Mouse (Mus musculus): Measurements from ENCODE around the gene AC129217.1. TPM values are rescaled to one million over a fixed set of nuclear protein-coding genes. Genes with fewer than 3 reads are reported as not detected.
"Not testable (repeated sequence)": the region's sequence is repeated elsewhere in the genome, so short reads cannot be mapped to it uniquely, and the experiment has no call there.

AC129217.1 gene
- polyA plus RNA-seq, 1 experiment: not detected

- no peak for TF ChIP-seq POLR2A (IDR thresholded peaks at IDR 0.05; ENCODE audit: insufficient read depth, low read depth, low read length)
- no peak for TF ChIP-seq CTCF (IDR thresholded peaks at IDR 0.05; ENCODE audit: insufficient read depth, low read depth, low read length)
- 59% methylated on average over 10 of the region's 10 CpGs for WGBS
- H3K4me3 ChIP-seq (ENCODE audit: insufficient read depth, low read depth, low read length): no peak overlapping the region
- H3K27ac ChIP-seq (ENCODE audit: insufficient read depth, low read depth, low read length): no peak overlapping the region
- peaks cover 11% of the 10 kb centered on the region for H3K4me1 ChIP-seq (ENCODE audit: control insufficient read depth, insufficient read depth, low read length)
Measured at GRCm38 (mm10) chr19:8852236-8852928, 22.8 kb downstream of the AC129217.1 start.

GRCm38 (mm10) chr19:8853117-8853516, 23.5 kb downstream of the AC129217.1 start:
- H3K27ac ChIP-seq (ENCODE audit: insufficient read depth, low read depth, low read length): no peak overlapping the region
- no peak overlapping the region for H3K4me3 ChIP-seq (ENCODE audit: insufficient read depth, low read depth, low read length)
- TF ChIP-seq POLR2A (IDR thresholded peaks at IDR 0.05; ENCODE audit: insufficient read depth, low read depth, low read length): no peak
- no peak for TF ChIP-seq CTCF (IDR thresholded peaks at IDR 0.05; ENCODE audit: insufficient read depth, low read depth, low read length)
- WGBS: 80% methylated on average over 3 of the region's 3 CpGs
- peaks cover 11% of the 10 kb centered on the region for H3K4me1 ChIP-seq (ENCODE audit: control insufficient read depth, insufficient read depth, low read length)

- H3K27ac ChIP-seq (ENCODE audit: insufficient read depth, low read depth, low read length): no peak overlapping the region
- H3K4me3 ChIP-seq (ENCODE audit: insufficient read depth, low read depth, low read length): no peak overlapping the region
- TF ChIP-seq CTCF (IDR thresholded peaks at IDR 0.05; ENCODE audit: insufficient read depth, low read depth, low read length): no peak
- TF ChIP-seq POLR2A (IDR thresholded peaks at IDR 0.05; ENCODE audit: insufficient read depth, low read depth, low read length): no peak
- 39% methylated on average over 4 of the region's 4 CpGs for WGBS
- H3K4me1 ChIP-seq (ENCODE audit: control insufficient read depth, insufficient read depth, low read length): no peaks in the 10 kb centered on the region
Measured at GRCm38 (mm10) chr19:8857689-8858088, 28.1 kb downstream of the AC129217.1 start.

- H3K4me1 ChIP-seq (ENCODE audit: control insufficient read depth, insufficient read depth, low read length): no peaks in the 10 kb centered on the region
- H3K27ac ChIP-seq (ENCODE audit: insufficient read depth, low read depth, low read length): no peak overlapping the region
- TF ChIP-seq POLR2A (IDR thresholded peaks at IDR 0.05; ENCODE audit: insufficient read depth, low read depth, low read length) (no peak), CTCF (IDR thresholded peaks at IDR 0.05; ENCODE audit: insufficient read depth, low read depth, low read length) (no peak)
- WGBS: 28% methylated on average over 1 of the region's 1 CpGs
- H3K4me3 ChIP-seq (ENCODE audit: insufficient read depth, low read depth, low read length): no peak overlapping the region
Measured at GRCm38 (mm10) chr19:8859018-8859417, 29.4 kb downstream of the AC129217.1 start.

- H3K4me1 ChIP-seq (ENCODE audit: control insufficient read depth, insufficient read depth, low read length): no peaks in the 10 kb centered on the region
- TF ChIP-seq POLR2A (IDR thresholded peaks at IDR 0.05; ENCODE audit: insufficient read depth, low read depth, low read length) (no peak), CTCF (IDR thresholded peaks at IDR 0.05; ENCODE audit: insufficient read depth, low read depth, low read length) (no peak)
- WGBS: 71% methylated on average over 6 of the region's 6 CpGs
- no peak overlapping the region for H3K4me3 ChIP-seq (ENCODE audit: insufficient read depth, low read depth, low read length)
- H3K27ac ChIP-seq (ENCODE audit: insufficient read depth, low read depth, low read length): no peak overlapping the region
Measured at GRCm38 (mm10) chr19:8864265-8864664, 34.7 kb downstream of the AC129217.1 start.

- not testable (repeated sequence) for H3K27ac ChIP-seq (ENCODE audit: insufficient read depth, low read depth, low read length); H3K4me3 ChIP-seq (ENCODE audit: insufficient read depth, low read depth, low read length); H3K4me1 ChIP-seq (ENCODE audit: control insufficient read depth, insufficient read depth, low read length)
- WGBS: 72% methylated on average over 3 of the region's 3 CpGs
Measured at GRCm38 (mm10) chr19:8870381-8870780, 40.8 kb downstream of the AC129217.1 start.

- Histone ChIP-seq H3K4me3 (ENCODE audit: insufficient read depth, low read depth, low read length) (peak overlapping the region; percentile 96), H3K4me1 (ENCODE audit: control insufficient read depth, insufficient read depth, low read length) (peaks cover 4% of the 10 kb centered on the region), H3K27ac (ENCODE audit: insufficient read depth, low read depth, low read length) (0 out of 2 replicates have a peak overlapping the region, but pooled peaks have one; percentile 41)
- no peak for TF ChIP-seq POLR2A (IDR thresholded peaks at IDR 0.05; ENCODE audit: insufficient read depth, low read depth, low read length)
- no peak for TF ChIP-seq CTCF (IDR thresholded peaks at IDR 0.05; ENCODE audit: insufficient read depth, low read depth, low read length)
- WGBS: 38% methylated on average over 9 of the region's 9 CpGs
Measured at GRCm38 (mm10) chr19:8870838-8871237, 41.3 kb downstream of the AC129217.1 start.

GRCm38 (mm10) chr19:8871267-8872186, 42.0 kb downstream of the AC129217.1 start, which contains the start of gene Ubxn1:
Ubxn1 (plus strand) TSS chr19:8871496.
- H3K4me1 ChIP-seq (ENCODE audit: control insufficient read depth, insufficient read depth, low read length): peaks cover 4% of the 10 kb centered on the region
- peak within 1 kb of the TSS; percentile 57 for H3K27ac ChIP-seq (ENCODE audit: insufficient read depth, low read depth, low read length)
- WGBS: 1% methylated on average over 59 of the region's 59 CpGs
- TF ChIP-seq POLR2A (IDR thresholded peaks at IDR 0.05; ENCODE audit: insufficient read depth, low read depth, low read length) (peak; percentile 57; the same call in 1 of the 2 replicates), CTCF (IDR thresholded peaks at IDR 0.05; ENCODE audit: insufficient read depth, low read depth, low read length) (no peak)
- peak within 1 kb of the TSS; percentile 96 for H3K4me3 ChIP-seq (ENCODE audit: insufficient read depth, low read depth, low read length)

- H3K4me3 ChIP-seq (ENCODE audit: insufficient read depth, low read depth, low read length): peak overlapping the region; percentile 96
- peaks cover 4% of the 10 kb centered on the region for H3K4me1 ChIP-seq (ENCODE audit: control insufficient read depth, insufficient read depth, low read length)
- TF ChIP-seq CTCF (IDR thresholded peaks at IDR 0.05; ENCODE audit: insufficient read depth, low read depth, low read length) (no peak), POLR2A (IDR thresholded peaks at IDR 0.05; ENCODE audit: insufficient read depth, low read depth, low read length) (no peak)
- no peak overlapping the region for H3K27ac ChIP-seq (ENCODE audit: insufficient read depth, low read depth, low read length)
- WGBS: 72% methylated on average over 10 of the region's 10 CpGs
Measured at GRCm38 (mm10) chr19:8872266-8872840, 42.8 kb downstream of the AC129217.1 start.

All from olfactory bulb, adult 2 months (tissue).